Mouse (Mus musculus) MEL (cell line): Measurements from ENCODE around the gene Srbd1. TPM values are rescaled to one million over a fixed set of nuclear protein-coding genes. Genes with fewer than 3 reads are reported as not detected.

Source experiments
- DNase-seq: peaks from one replicate; pipeline ENCODE4 v3.0.0; 2011; ENCODE audit warnings: low read depth, low spot score
- H3K27ac ChIP-seq: 2 replicates; pipeline ENCODE4 v1.5.1; 2012; ENCODE audit warnings: low read depth, mild to moderate bottlenecking, control low read depth, low read length, moderate library complexity; ENCODE audit not compliant: control insufficient read depth
- H3K27me3 ChIP-seq, 2 experiments: fragments of 150-350 bp in 1 of 2; sonication (generic) in 1 of 2; 2 replicates each; pipeline ENCODE4 v1.6.1; 2012; ENCODE audit warnings: low read length in 2 of 2, mild to moderate bottlenecking in 2 of 2, improper control_type of control experiment in 1 of 2, moderate library complexity in 1 of 2; ENCODE audit not compliant: insufficient read depth in 2 of 2, control insufficient read depth in 1 of 2
- H3K36me3 ChIP-seq, 2 experiments: 2 replicates each; pipeline ENCODE4 v1.6.1; 2012 to 2014; ENCODE audit warnings: low read length in 2 of 2, improper control_type of control experiment in 1 of 2, inconsistent platforms in 1 of 2, mild to moderate bottlenecking in 1 of 2; ENCODE audit not compliant: insufficient read depth in 2 of 2, control insufficient read depth in 1 of 2
- H3K4me1 ChIP-seq, 2 experiments: fragments of 150-350 bp in 1 of 2; sonication (generic) in 1 of 2; 2 replicates each; pipeline ENCODE4 v1.6.1; 2012; ENCODE audit warnings: low read length in 2 of 2, improper control_type of control experiment in 1 of 2, mild to moderate bottlenecking in 1 of 2; ENCODE audit not compliant: insufficient read depth in 2 of 2, control insufficient read depth in 1 of 2
- H3K4me3 ChIP-seq, 2 experiments: fragments of 150-350 bp in 1 of 2; sonication (generic) in 1 of 2; 2 replicates each; pipeline ENCODE4 v1.5.1; 2012; ENCODE audit warnings: low read depth in 2 of 2, low read length in 2 of 2, mild to moderate bottlenecking in 2 of 2, moderate library complexity in 2 of 2, control low read depth in 1 of 2, improper control_type of control experiment in 1 of 2; ENCODE audit not compliant: control insufficient read depth in 1 of 2, insufficient read depth in 1 of 2
- H3K79me2 ChIP-seq: 2 replicates; pipeline ENCODE4 v1.6.1; 2012; ENCODE audit warnings: mild to moderate bottlenecking, low read length, moderate library complexity; ENCODE audit not compliant: control insufficient read depth, poor library complexity, insufficient read depth
- H3K9ac ChIP-seq: 2 replicates; pipeline ENCODE4 v1.6.1; 2012; ENCODE audit warnings: low read depth, mild to moderate bottlenecking, control low read depth, low read length, moderate library complexity; ENCODE audit not compliant: control insufficient read depth, poor library complexity, severe bottlenecking
- H3K9me3 ChIP-seq: fragments of 150-350 bp; sonication (generic); replicated peaks from 2 replicates; pipeline ENCODE4 v1.6.1; 2012; ENCODE audit warnings: mild to moderate bottlenecking, low read length, improper control_type of control experiment, moderate library complexity; ENCODE audit not compliant: insufficient read depth
- CHD1 ChIP-seq: IDR thresholded peaks from 2 replicates; pipeline ENCODE4 v1.6.1; 2012; ENCODE audit warnings: low read depth, mild to moderate bottlenecking, inconsistent platforms, low read length, improper control_type of control experiment
- CTCF ChIP-seq, 3 experiments: IDR thresholded peaks in 2 of 3; conservative IDR thresholded peaks in 1 of 3; 2 replicates each; pipeline ENCODE4 v1.5.1; 2011 to 2012; ENCODE audit warnings: low read length in 3 of 3, low read depth in 2 of 3, mild to moderate bottlenecking in 2 of 3, improper control_type of control experiment in 1 of 3, inconsistent platforms in 1 of 3, mixed read lengths in 1 of 3, moderate library complexity in 1 of 3; ENCODE audit not compliant: control insufficient read depth in 1 of 3, insufficient read depth in 1 of 3, poor library complexity in 1 of 3, severe bottlenecking in 1 of 3
- ELF1 ChIP-seq: IDR thresholded peaks from 2 replicates; pipeline ENCODE4 v1.6.1; 2014; ENCODE audit warnings: low read depth, mild to moderate bottlenecking, inconsistent platforms, low read length, improper control_type of control experiment, moderate library complexity
- EP300 ChIP-seq, 2 experiments: IDR thresholded peaks; 2 replicates each; pipeline ENCODE4 v1.6.1; 2011; ENCODE audit warnings: improper control_type of control experiment in 2 of 2, low read length in 2 of 2, low read depth in 1 of 2, mild to moderate bottlenecking in 1 of 2
- GABPA ChIP-seq: IDR thresholded peaks from 2 replicates; pipeline ENCODE4 v1.6.1; 2012; ENCODE audit warnings: low read depth, mild to moderate bottlenecking, inconsistent platforms, low read length, improper control_type of control experiment, moderate library complexity
- JUND ChIP-seq: IDR thresholded peaks from 2 replicates; pipeline ENCODE4 v1.6.1; 2011; ENCODE audit warnings: low read depth, mild to moderate bottlenecking, improper control_type of control experiment, low read length
- MAFK ChIP-seq: IDR thresholded peaks from 2 replicates; pipeline ENCODE4 v1.6.1; 2011; ENCODE audit warnings: low read depth, mild to moderate bottlenecking, low read length, improper control_type of control experiment, borderline replicate concordance
- MAZ ChIP-seq: IDR thresholded peaks from 2 replicates; pipeline ENCODE4 v1.6.1; 2012; ENCODE audit warnings: low read depth, mild to moderate bottlenecking, inconsistent platforms, low read length, improper control_type of control experiment
- MXI1 ChIP-seq: IDR thresholded peaks from 2 replicates; pipeline ENCODE4 v1.6.1; 2011; ENCODE audit warnings: mild to moderate bottlenecking, low read depth, low read length, improper control_type of control experiment
- NRF1 ChIP-seq: IDR thresholded peaks from 2 replicates; pipeline ENCODE4 v1.6.1; 2014; ENCODE audit warnings: low read depth, mild to moderate bottlenecking, inconsistent platforms, low read length, improper control_type of control experiment, moderate library complexity; ENCODE audit not compliant: poor library complexity, insufficient read depth, severe bottlenecking
- POLR2AphosphoS2 ChIP-seq: IDR thresholded peaks from 2 replicates; pipeline ENCODE4 v1.6.1; 2011; ENCODE audit warnings: low read length, improper control_type of control experiment
- RAD21 ChIP-seq: IDR thresholded peaks from 2 replicates; pipeline ENCODE4 v1.6.1; 2011; ENCODE audit warnings: mild to moderate bottlenecking, low read depth, low read length, improper control_type of control experiment
- TAL1 ChIP-seq: IDR thresholded peaks from 2 replicates; pipeline ENCODE4 v1.6.1; 2012; ENCODE audit warnings: mild to moderate bottlenecking, inconsistent platforms, low read length, moderate library complexity, mixed read lengths
- TBP ChIP-seq: IDR thresholded peaks from 2 replicates; pipeline ENCODE4 v1.8.0; 2011; ENCODE audit warnings: low read depth, low read length, improper control_type of control experiment
- UBTF ChIP-seq: IDR thresholded peaks from 2 replicates; pipeline ENCODE4 v1.6.1; 2012; ENCODE audit warnings: low read depth, mild to moderate bottlenecking, inconsistent platforms, low read length, improper control_type of control experiment, moderate library complexity, borderline replicate concordance; ENCODE audit not compliant: insufficient read depth
- USF1 ChIP-seq: IDR thresholded peaks from 2 replicates; pipeline ENCODE4 v1.6.1; 2014; ENCODE audit warnings: low read depth, mild to moderate bottlenecking, inconsistent platforms, low read length, improper control_type of control experiment, moderate library complexity
- ZC3H11A ChIP-seq: IDR thresholded peaks from 2 replicates; pipeline ENCODE4 v1.6.1; 2012; ENCODE audit warnings: low read depth, mild to moderate bottlenecking, inconsistent platforms, low read length, improper control_type of control experiment
- ZKSCAN1 ChIP-seq: IDR thresholded peaks from 2 replicates; pipeline ENCODE4 v1.6.1; 2012; ENCODE audit warnings: low read depth, mild to moderate bottlenecking, inconsistent platforms, low read length, improper control_type of control experiment, moderate library complexity
- polyA plus RNA-seq, 2 experiments: library from polyadenylated mRNA; stranded (reverse) in 1 of 2; unstranded in 1 of 2; fragments of >175 nt in 1 of 2; fragments of >200 nt in 1 of 2; gene quantifications; 2 replicates each; pipeline versions ENCODE4 v1.2.1 to v1.2.4; 2012; ENCODE audit warnings: low replicate concordance in 2 of 2, low read depth in 1 of 2; ENCODE audit not compliant: insufficient read length in 2 of 2, insufficient read depth in 1 of 2, missing spikeins in 1 of 2
- total RNA-seq: library from RNA; depleted of rRNA; stranded (reverse); fragments of 300-350 nt; gene quantifications from 2 replicates; pipeline ENCODE4 v1.2.3, GENCODE M21; 2012

Srbd1 gene
- total and polyA plus RNA-seq, 3 experiments = 14.9 to 30.5 TPM; not detected in 1

- TF ChIP-seq TAL1 = no peak
- no peak for TF ChIP-seq ZKSCAN1
- no peak for TF ChIP-seq ZC3H11A
- peaks cover 2 to 15% of the 10 kb centered on the region in 2 experiments; a peak in 3 of 4 replicates for H3K36me3 ChIP-seq
- H3K4me1 ChIP-seq = peaks cover 4 to 10% of the 10 kb centered on the region in 2 experiments
- H3K4me3 ChIP-seq = no peak overlapping the region
- DNase-seq = no peak
- no peaks in the 10 kb centered on the region for H3K9me3 ChIP-seq
- no peak overlapping the region for H3K9ac ChIP-seq
- H3K27me3 ChIP-seq = no peaks in the 10 kb centered on the region
- H3K79me2 ChIP-seq = no peaks in the 10 kb centered on the region; the same call in 1 of the 2 replicates
- no peak overlapping the region for H3K27ac ChIP-seq
These were observed 110.3 kb downstream of the Srbd1 start for GRCm38 (mm10) chr17:86034641-86035040.

DNA sequence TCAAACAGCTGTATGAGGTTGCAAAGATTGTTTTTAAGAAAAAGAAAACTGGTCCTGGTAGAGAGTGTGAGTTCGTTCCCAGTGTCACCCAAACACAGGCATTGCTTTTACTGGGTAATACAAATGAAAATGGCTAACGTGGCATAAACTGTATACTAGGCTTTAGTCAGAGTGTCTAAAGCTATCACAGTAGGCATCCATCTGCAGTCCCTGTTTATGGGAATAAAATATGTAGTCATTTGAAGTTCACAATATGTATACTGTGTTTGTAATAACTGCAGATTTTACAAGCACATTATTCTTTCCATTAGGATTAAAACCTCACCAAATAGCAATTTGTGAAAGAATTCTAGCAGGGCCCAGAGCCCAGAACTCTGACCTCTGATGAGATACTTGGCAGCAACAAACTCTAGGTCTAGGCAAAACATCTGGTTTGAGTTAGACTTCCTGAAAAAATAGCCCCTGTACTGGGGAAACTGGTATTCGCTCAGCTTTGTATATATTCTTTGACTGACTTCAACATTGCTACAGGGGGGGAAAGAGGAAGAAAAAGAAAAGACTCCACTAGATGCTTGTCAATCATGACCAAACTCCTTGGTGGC lies 112.8 kb downstream of the Srbd1 start:
- TF ChIP-seq MAFK (no peak), CTCF (IDR thresholded peaks at IDR 0.05 in 2 of 3, conservative IDR thresholded peaks at IDR 0.05 in 1 of 3; ENCODE audit: control insufficient read depth in 1 of 3, insufficient read depth in 1 of 3, low read depth in 2 of 3, low read length in 3 of 3, poor library complexity in 1 of 3, severe bottlenecking in 1 of 3) (no peak), EP300 (IDR thresholded peaks at IDR 0.05; ENCODE audit: low read depth in 1 of 2, low read length in 2 of 2) (no peak), MAZ (no peak), ELF1 (no peak), CHD1 (no peak), UBTF (no peak), RAD21 (no peak), TBP (no peak), MXI1 (no peak), POLR2AphosphoS2 (no peak), GABPA (no peak), JUND (no peak), TAL1 (no peak), USF1 (no peak), NRF1 (no peak)

More for the DNA sequence above, 112.8 kb downstream of the Srbd1 start:
- Histone ChIP-seq H3K27ac (no peak overlapping the region), H3K4me3 (no peak overlapping the region), H3K9me3 (no peaks in the 10 kb centered on the region), H3K9ac (no peak overlapping the region), H3K27me3 (no peaks in the 10 kb centered on the region), H3K79me2 (no peaks in the 10 kb centered on the region), H3K4me1 (peaks cover 15 to 22% of the 10 kb centered on the region in 2 experiments), H3K36me3 (peaks cover 0 to 39% of the 10 kb centered on the region in 2 experiments; a peak in 2 of 4 replicates)
- peak; percentile 45 for DNase-seq
